Mouse (Mus musculus) cerebellum, adult 2 months (tissue): Measurements from ENCODE around the gene Sema7a.

Source experiments
- CTCF ChIP-seq: fragments of 200-500 bp; IDR thresholded peaks from 2 replicates; pipeline ENCODE4 v1.5.1; 2011; ENCODE audit warnings: low read depth, mild to moderate bottlenecking, control low read depth, low read length, moderate library complexity, borderline replicate concordance; ENCODE audit not compliant: insufficient read depth
- POLR2A ChIP-seq: fragments of 200-500 bp; IDR thresholded peaks from 2 replicates; pipeline ENCODE4 v1.6.1; 2011; ENCODE audit warnings: low read length, control low read depth, borderline replicate concordance; ENCODE audit not compliant: insufficient read depth

DNA sequence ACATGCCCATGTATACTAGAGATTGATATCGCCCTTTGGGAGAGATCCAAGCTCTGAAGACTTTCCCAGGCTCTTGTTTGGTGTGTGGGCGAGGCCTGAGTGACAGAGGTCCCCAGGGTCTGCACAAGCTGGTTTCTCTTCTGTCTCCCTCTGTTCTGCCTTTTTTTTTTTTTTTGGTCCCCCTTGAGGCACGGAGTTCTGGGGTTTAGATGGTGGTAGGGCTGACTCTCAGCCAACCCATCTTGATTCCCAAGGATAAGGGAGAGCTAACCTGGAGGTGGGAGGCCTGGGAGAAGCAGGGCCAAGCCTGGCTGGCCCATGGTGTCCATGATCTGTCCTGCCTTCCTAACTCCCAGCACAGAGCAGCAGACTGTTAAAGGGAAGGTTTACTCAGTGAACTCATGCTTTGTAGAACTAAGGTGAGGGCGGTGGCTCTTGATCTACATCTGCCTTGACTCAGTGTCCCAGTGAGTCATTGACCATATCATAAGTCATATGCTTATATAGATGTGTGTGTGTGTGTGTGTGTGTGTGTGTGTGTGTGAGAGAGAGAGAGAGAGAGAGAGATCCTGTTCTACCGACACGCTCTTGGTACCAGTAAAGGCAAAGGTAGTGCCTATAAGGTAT, 33.6 kb downstream of the Sema7a start:
- TF ChIP-seq POLR2A (no peak), CTCF (no peak)
